Mouse (Mus musculus): Measurements from ENCODE around the gene Schip1.

The Schip1 gene

DNA sequence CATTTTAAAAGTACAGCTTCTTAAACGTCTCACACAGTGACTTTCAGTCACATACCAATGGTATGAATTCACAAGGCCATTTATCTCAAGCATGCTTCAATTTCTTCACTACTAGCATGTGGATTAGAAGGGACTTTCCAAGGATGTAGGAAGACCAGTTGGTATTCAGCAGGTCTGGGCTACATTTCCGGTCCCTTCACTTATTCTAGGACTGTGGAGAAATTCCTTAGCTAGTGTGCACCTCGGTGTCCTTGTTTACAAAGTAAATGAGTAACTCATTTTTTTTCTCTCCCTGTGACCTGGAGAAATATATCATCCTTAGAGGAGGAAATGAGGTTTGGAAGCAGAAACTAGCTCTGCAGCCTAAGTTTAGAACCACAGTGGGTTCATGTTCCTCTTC is 405.5 kb downstream of the Schip1 start:
- in situ Hi-C loops (cut with MboI, MseI), result no loop called here

GRCm38 (mm10) chr3:68470622-68471021 is 406.0 kb downstream of the Schip1 start:
- in situ Hi-C loops (cut with MboI, MseI), result no loop called here

- in situ Hi-C loops (cut with MboI, MseI), result no loop called here
Observed at GRCm38 (mm10) chr3:68476336-68476735, 411.7 kb downstream of the Schip1 start.

DNA sequence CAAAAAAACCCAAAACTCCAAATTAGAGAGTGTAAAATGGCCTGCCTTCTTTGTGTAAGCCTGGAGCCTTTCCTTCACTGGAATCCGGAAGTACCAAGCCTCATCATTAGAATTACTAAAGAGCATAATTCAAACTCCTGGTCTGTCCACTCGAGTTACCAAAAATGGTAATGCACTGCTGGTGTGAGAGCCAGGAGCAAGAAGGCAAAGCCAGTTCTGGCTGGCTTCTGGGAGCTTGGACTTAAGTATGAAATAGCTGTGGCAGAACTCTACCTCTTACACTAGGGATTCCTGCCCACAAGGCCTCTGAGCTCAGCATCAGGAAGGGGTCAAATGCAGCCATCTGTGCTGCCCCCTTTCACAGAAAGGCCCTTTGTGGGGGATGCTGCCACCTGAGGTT is 412.9 kb downstream of the Schip1 start:
- in situ Hi-C loops (cut with MboI, MseI), result no loop called here

DNA sequence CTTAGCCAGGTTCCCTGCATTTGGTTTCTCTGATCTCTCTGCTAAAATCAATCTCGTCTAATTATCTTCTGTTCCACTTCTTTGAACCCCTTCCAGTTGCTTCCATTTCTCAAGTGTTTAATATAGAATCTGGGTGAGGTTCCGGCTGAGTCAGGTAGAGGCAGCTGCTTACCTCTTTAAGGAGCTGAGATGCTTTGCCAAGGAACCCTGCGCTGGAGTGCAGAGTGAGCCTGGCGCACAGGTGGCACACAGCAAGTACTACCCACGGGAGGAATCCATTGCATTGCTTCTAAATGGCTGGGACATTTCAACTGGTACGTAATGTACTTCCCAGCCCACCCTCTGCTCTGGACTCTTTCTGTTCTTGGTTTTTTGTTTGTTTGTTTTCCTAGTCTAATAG is 414.7 kb downstream of the Schip1 start:
- in situ Hi-C loops (cut with MboI, MseI), result no loop called here

GRCm38 (mm10) chr3:68483517-68483916 is 418.9 kb downstream of the Schip1 start:
- in situ Hi-C loops (cut with MboI, MseI), result no loop called here

DNA sequence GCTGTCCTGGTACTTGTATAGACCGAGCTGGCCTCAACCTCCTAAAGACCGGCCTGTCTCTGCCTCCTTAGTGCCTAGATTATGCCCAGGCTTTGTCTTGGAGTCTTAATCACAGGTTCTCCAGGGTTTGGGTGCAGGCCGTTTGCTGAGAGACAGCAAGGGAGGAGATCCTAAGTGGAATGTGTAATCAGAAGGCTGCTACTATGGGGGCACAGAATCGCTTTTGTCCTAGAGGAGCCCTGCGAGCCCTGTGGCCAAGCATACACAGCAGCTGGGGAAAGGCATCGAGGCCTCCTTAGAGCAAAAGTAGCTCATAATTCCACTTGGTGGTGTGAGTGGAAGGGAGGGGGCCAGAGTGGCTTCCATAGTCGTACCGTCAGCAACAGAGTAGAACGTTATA is 419.4 kb downstream of the Schip1 start:
- in situ Hi-C loops (cut with MboI, MseI), result no loop called here

DNA sequence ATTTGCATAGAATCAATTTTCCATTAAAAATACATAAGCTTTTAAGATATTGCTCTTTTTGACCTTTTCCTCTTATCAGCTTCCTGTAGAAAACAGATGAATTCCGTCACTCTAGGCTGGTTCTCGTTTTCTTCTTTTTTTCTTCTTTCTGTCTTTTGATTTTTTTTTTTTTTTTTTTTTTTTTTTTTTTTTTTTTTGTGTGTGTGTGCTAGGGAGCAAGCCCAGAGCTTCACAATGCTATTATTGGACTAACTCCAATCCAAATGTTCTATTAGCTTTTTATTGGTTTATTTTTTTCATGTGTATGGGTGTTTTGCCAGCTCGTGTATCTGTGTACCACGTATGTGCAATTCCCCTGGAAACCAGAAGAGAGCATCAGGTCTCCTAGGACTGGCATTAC is 420.0 kb downstream of the Schip1 start:
- in situ Hi-C loops (cut with MboI, MseI), result no loop called here

DNA sequence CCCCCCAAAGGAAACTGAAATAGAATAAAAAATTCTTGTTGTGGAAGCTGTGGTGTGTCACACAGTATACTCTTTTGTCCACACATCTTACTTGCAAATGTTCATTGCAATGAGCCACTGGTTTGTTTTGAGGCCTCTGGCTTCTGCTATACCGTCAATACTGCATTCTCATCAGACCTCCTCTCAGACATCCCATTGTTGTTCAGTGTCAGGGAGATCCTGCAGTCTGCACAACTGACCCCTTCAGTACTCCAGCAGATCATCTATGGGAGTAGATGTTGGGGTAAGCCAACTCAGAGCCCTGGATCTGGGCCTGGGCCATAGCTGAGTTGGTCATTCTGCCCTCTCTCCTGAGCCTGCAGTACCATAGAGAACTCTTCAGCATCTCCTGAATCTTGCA is 423.0 kb downstream of the Schip1 start:
- in situ Hi-C loops (cut with MboI, MseI), result no loop called here

DNA sequence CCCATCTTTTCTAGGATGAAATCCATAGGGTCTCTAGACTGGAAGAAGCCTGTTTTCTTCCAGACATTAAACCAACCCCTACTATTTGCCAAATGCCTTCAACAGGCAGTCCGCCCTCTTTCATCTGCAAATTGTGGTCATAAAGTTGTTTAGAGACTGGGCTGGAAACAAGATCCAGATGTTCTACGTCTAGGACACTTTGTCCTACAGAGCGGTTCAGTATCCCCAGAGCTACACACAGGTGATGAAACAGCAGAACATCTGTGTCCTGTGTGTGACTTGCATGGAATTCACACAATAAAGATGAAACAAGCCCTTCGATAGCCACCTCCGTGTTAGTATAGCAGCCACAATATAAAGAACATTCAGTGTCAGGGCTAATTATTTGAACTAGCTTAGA is 423.7 kb downstream of the Schip1 start:
- in situ Hi-C loops (cut with MboI, MseI), result no loop called here

DNA sequence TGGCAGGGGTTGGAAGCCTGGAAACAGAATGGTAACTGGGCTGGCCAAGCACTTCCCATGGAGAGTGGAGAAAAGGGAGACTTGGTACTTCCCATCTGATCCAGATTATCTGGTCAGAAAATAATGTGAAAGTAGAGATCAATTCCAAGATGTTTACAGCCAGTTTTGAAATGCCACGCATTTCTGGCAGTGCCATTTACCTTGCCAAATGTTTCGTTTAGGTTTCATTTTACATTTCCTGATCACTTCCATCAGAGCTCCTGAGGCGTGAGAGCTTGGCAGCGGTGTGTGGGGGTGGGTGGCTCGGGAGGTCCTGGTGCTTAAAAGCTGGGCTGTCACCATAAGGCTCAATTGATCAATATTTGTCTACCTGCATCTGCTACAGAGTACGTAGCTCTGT is 426.9 kb downstream of the Schip1 start:
- in situ Hi-C loops (cut with MboI, MseI), result no loop called here

DNA sequence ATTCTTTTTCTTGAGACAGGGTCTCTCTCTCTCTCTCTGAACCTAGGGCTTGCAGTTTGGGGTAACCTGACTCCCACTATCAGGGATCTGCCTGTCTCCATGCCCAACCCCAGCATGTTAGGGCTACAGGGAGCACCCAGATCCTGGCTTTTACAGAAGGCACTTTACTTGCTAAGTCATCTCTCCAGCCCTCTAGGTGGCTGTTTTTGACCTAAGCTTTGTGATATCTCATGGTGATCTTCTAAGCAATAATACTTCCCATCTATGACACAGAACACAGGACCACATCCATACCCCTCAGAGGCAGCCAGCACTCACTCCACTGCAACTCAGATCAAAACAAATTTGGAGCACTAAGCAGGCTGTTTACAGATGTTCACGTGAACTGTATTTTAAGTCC is 427.5 kb downstream of the Schip1 start:
- in situ Hi-C loops (cut with MboI, MseI), result no loop called here

DNA sequence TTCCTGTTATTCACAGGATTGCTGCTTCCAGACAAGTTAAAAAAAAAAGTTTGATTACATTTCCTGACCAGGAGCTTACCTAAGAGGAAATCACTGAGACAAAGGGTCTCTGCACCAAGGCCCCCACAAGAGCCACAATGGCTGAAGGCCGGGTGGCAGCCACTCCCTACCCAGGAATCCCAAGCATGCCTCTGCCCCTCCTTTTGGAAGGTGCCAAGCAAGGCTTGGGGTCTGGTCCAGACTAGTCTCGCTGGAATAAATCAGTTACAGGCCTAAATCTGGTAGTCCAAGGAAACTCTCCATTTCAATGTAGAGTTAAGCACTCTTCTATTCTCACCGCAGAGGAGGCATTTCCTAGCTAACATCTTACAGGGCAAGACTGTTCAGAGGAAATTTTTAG is 427.9 kb downstream of the Schip1 start:
- in situ Hi-C loops (cut with MboI, MseI), result no loop called here

DNA sequence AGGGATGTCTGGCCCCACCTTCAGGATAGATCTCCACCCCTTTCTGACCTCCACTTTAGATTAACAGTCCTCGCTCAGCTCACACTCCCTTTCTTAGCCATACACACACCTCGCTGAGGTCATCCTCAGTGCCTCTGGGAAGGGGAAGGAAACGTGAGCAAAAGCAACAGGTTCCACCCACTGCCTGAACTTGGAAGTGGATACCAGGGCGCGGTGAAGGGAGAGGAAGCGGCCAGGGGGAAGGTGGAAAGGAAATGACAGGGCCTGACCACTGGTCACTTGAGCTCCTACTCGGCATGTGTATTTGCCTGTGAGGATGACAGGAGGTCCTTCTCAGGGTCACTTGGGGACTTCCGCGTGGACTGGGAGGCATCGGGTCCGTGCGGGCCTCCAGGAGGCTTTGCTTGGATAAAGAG is 428.6 kb downstream of the Schip1 start:
- in situ Hi-C loops (cut with MboI, MseI), result no loop called here

DNA sequence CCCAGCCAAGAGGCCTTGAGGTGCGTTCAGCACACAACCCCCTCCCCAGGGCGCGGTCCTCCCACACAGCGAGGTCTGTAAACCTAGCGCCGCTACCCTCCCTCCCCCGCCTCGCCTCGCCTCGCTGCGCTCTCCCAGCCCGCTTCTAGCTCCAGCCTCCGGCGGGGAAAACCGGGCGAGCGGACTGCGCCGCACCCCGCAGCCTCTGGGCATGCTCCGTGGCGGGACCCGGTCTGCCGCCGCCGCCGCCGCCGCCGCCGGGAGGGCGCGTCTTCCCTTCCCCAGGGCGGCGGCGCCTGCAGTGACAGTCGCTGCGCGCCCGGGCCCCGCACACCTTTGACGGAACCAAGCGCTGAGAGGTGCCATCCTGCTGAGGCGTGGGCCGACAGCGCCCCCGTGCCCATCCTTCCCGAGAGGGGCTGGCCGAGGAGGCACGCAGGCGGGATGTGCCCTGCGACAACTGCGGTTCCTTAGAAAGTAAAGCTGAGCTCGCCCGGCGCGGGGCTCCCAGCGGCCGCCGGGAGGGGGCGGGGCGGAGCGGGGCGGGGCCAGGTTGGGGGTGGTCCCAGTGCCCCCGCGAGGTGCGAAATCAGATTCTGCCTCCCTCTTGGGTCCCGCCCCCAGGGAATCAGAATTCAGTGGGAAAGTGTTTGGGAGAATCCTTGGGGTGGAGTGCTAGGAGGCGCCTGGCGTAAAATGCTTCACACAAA is 429.1 kb downstream of the Schip1 start:
- in situ Hi-C loops (cut with MboI, MseI), result no loop called here

- in situ Hi-C loops (cut with MboI, MseI), result no loop called here
Observed at GRCm38 (mm10) chr3:68494296-68495095, 429.9 kb downstream of the Schip1 start.

DNA sequence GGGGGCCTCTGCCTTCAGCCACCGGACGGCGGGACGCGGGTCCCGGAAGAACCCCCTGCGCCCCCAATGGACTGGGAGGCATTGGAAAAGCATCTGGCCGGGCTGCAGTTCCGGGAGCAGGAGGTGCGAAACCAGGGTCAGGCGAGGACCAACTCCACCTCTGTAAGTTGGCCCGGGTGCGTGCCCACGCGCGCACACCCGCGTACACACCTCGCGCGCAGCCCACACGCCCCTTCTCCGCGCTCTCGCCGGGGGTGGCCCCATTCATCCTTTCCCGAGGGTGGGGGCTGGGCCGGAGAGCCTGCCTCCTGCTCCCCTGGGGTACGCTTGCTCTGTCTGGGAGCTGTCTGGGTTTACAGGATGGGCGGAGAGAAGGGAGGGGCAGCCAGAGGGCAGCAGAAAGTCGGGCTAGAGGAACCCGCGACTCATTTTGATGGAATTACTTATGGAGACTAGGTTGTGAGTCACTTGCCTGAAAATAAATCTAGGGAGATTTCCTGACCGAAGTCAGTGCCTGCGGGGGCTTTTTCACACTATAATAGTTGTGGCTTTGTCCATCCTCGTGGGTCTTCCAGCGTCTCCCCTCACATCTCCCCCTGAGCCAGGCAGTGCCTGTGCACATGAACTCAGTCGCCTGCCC is 430.6 kb downstream of the Schip1 start:
- in situ Hi-C loops (cut with MboI, MseI), result no loop called here

GRCm38 (mm10) chr3:68495736-68496242 is 431.2 kb downstream of the Schip1 start:
- in situ Hi-C loops (cut with MboI, MseI), result no loop called here

DNA sequence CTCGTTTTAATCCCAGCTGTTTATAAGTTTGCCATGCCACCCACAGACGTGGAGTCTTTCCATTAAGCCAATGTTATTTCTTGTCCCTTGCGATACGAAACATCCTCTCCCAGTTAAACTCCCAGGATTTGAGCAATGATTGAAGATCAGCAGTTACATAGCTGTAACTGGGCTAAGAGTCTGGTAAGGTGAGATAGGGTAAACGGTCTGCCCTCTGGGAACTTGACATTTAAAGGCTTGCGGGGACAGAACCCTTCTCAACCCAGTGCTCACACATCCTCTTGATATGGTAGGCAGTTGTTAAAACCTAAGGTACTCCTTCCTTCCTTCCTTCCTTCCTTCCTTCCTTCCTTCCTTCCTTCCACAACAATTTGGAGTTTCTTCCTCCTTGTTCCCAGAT is 431.9 kb downstream of the Schip1 start:
- in situ Hi-C loops (cut with MboI, MseI), result no loop called here

DNA sequence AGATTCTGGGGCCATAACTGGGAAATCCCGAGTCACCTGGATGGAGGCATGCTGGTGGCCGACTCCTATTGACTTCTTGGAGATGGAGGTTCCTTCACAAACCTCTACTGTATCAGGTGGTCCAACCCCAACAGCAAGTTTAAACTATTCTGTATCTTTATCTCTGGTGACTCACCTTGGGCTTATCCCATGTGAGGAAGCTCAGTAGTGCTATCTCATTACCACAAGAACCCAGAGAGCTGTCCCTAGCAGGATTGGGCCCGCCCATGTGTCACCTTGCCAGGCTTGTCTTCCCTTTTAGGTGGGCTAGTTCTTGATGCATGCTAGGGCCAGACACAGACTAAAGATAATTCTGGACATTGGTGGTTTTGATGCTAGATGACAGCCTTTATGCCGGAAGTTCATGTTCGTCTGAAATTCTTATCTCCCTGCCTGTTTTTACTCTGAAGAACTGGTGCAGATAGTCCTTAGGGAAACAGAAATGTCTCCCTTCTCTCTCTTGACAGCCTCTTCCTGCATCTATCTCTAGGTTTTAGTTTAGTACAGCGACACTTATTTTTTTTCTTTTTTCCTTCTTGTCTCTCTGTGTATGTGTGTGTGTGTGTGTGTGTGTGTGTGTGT is 435.0 kb downstream of the Schip1 start:
- in situ Hi-C loops (cut with MboI, MseI), result no loop called here

DNA sequence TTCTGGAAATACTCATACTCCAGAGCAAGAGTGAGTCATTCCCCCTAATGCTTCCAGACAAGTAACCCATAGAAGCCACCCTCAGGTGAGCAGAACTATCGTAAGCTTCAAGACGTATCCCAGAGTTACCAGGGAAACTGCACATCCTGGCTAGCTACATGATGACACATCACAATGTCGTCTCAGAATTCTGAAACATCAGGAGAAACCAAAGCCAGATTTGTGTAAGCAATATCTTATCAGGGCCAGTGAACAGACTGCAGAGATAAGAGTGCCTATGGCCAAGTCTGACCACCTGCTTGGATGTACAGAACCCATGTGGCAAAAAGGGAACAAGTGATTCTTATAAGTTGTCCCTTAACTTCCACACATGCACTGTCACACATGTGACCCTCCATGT is 440.2 kb downstream of the Schip1 start:
- in situ Hi-C loops (cut with MboI, MseI), result no loop called here

GRCm38 (mm10) chr3:68506769-68507318 is 442.2 kb downstream of the Schip1 start:
- in situ Hi-C loops (cut with MboI, MseI), result no loop called here

Measured in regulatory T cell (primary cell).